Mouse (Mus musculus) left cerebral cortex, postnatal 25 days (tissue): ENCODE data around the gene Magohb. TPM values are rescaled to one million over a fixed set of nuclear protein-coding genes. Genes with fewer than 3 reads are reported as not detected.
A peak's percentile ranks its signal among the peaks of the same experiment; 100 is the strongest.
"Not testable (repeated sequence)": the region's sequence is repeated elsewhere in the genome, so short reads cannot be mapped to it uniquely, and the experiment has no call there.

Experiments used
- DNase-seq, 2 experiments: peaks; one replicate each; pipeline ENCODE4 v3.0.0; 2022; ENCODE audit warnings: low spot score in 2 of 2, mixed read lengths in 1 of 2
- intact Hi-C: fragments of 180-260 bp; cut with DNase I; formaldehyde crosslinking; loops from one replicate; pipeline ENCODE4 v1.15.1; 2025
- total RNA-seq, 2 experiments: library from RNA; stranded (reverse); gene quantifications; 2 replicates each; pipeline ENCODE4 v1.2.3; 2021

The Magohb gene
- total RNA-seq: 1 to 10 TPM; 6.1 to 8.5 TPM

- intact Hi-C loops: loop anchor here (5.0 to 10.0 kb wide), 3 partner anchors 59 to 1718 kb away; partner anchors contain the start of genes Klre1 and Styk1
Observed at GRCm38 (mm10) chr6:131292991-131293788, at the start of gene Magohb. Gene Magohb (minus strand): TSS chr6:131293244.

GRCm38 (mm10) chr6:131340082-131340481 is 47.0 kb upstream of the Magohb start:
- no peak for DNase-seq
- intact Hi-C loops: no loop called here

More at GRCm38 (mm10) chr6:131292991-131293788, at the start of gene Magohb:
- peak; percentile 82 to 86 for DNase-seq

- intact Hi-C loops: no loop called here
Observed at GRCm38 (mm10) chr6:131339309-131339708, 46.3 kb upstream of the Magohb start.

GRCm38 (mm10) chr6:131338787-131339186 is 45.7 kb upstream of the Magohb start:
- intact Hi-C loops: no loop called here
- no peak for DNase-seq

More at GRCm38 (mm10) chr6:131339309-131339708, 46.3 kb upstream of the Magohb start:
- no peak for DNase-seq

GRCm38 (mm10) chr6:131327076-131327475 is 34.0 kb upstream of the Magohb start:
- DNase-seq: no peak
- intact Hi-C loops: no loop called here

- no peak for DNase-seq
- intact Hi-C loops: no loop called here
Observed at GRCm38 (mm10) chr6:131321854-131322639, 29.0 kb upstream of the Magohb start.

DNA sequence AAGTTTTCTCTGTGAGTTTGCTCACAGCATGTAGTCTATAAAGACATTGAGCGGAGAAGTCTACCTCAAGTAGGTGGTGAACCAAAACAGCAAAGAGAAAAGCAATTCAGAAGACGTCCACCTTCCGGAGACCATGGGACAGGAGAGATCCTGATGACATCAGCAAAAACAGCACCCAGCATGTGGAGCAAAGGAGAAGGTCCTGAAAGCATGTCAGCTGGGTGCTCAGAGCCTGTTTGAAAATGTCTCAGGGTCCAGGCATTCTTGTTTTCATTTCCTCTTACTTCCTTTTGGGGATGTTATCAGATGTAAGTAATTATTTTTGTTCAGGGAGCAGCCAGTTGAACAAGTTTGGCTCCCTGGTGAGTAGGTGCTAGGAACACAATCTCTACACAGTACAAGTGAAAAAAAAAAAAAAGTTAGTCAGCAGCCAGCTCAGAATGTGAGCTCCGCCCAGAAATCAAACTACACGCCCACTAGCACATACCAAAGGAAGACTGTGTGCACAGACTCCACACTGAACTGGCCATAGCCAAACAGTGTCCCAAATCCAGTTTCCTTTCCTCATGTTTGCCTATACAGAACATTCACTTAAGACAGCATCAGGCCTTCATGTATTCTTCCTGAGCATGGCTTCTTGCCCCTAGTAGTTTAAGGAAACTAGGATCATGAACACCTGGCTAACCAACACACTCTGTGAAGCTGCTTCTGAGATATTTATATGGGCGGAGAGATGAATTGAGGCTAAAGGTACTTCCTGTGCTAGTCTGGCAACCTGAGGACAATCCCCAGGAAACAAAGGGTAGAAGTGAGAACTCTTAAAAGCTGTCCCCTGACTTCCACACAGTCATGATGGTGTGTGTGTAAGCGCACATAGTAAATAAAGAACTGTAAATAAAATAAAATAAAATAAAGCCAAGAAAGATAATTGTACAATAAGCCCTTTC is 23.4 kb upstream of the Magohb start:
- DNase-seq: no peak
- intact Hi-C loops: no loop called here

GRCm38 (mm10) chr6:131308031-131308430 is 15.0 kb upstream of the Magohb start:
- DNase-seq: no peak
- intact Hi-C loops: no loop called here

DNA sequence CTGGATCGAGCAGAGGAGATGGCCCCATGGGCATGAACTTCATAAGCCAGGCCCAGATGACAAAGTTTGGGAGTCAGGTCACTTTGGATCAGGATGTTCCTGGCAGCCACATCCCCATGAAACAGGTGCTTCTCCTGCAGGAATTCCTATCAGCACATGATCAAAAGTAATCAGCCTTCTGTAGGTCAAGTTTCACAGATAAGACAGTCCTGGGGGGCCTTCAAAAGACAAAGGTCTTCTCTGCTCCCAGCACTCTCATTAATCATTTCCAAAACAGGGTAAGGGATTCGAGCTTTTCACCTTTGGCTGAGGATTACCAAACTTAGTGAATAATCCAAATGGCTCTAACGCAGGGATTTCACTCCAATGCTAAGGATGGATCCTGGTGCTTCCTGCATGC is 11.7 kb upstream of the Magohb start:
- intact Hi-C loops: no loop called here
- DNase-seq: no peak

DNA sequence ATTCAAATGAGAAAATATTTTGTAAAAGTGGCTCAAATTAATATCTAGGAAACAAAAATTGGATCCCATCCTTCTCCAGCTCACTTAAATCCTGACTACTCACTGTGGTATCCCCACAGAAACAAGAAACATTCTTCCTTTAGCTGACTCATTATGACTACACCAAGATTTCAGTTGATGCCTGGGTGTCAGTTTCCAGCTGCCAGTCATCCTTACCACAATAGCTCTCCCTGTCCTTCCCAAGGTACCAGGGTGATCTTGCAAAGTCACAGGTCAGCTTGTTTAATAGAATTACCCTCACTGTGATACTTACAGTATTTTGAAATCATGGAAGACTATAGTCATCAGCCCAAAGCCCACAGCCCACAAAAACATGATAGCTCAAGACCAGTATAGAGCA is 5.5 kb upstream of the Magohb start:
- intact Hi-C loops: loop anchor here (10.0 kb wide), 1 partner anchor 1724 kb away; the partner anchor contains the start of gene Klre1

DNA sequence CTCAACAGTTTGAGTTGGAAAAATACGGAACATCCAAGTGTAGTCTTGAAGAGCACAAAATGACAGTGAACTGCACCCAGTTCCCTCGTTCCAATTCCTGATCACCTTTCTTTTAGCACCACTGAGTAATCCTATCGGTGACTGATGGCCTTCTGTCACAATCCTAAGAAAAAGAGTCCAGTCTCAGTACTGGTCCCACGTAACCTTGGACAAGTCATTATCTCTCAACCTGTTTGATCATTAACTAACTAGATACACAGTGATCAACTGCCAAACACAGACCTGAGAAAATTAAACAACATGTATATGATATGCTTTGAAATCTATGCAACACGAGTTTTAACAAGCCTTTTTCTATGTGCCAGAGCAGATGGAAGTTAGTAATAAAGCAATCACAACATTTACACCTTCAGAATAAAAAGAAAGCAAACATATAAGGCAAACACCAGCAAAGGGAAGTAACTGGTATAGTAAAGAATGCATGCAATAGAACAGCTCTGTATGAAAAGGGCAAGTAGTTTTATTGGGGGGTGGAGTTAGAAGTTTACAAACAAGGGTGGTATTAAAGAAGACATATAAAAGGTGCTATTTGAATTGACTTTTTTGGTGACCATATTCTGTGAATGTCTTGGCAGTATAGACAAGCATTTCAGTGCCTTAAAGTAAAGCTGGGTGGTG is 1.5 kb upstream of the Magohb start:
- intact Hi-C loops: loop anchor here (5.0 to 10.0 kb wide), 3 partner anchors 58 to 1720 kb away; partner anchors contain the start of genes Klre1 and Styk1
- DNase-seq: no peak

More for the DNA sequence above, 5.5 kb upstream of the Magohb start:
- DNase-seq: no peak

GRCm38 (mm10) chr6:131293916-131294315 is 872 bp upstream of the Magohb start:
- DNase-seq: no peak
- intact Hi-C loops: loop anchor here (5.0 to 10.0 kb wide), 3 partner anchors 58 to 1719 kb away; partner anchors contain the start of genes Klre1 and Styk1

- intact Hi-C loops: loop anchor here (5.0 to 10.0 kb wide), 3 partner anchors 60 to 1718 kb away; partner anchors contain the start of genes Klre1 and Styk1
- peak in 1 of 2 experiments; percentile 19 for DNase-seq
Observed at GRCm38 (mm10) chr6:131292276-131292990, 611 bp downstream of the Magohb start.

GRCm38 (mm10) chr6:131290430-131290829 is 2.6 kb downstream of the Magohb start:
- intact Hi-C loops: loop anchor here (5.0 to 10.0 kb wide), 3 partner anchors 62 to 1716 kb away; partner anchors contain the start of genes Klre1 and Styk1
- DNase-seq: peak in 1 of 2 experiments; percentile 18

GRCm38 (mm10) chr6:131278160-131278559 is 14.9 kb downstream of the Magohb start:
- intact Hi-C loops, DNase-seq: not testable (repeated sequence)

DNA sequence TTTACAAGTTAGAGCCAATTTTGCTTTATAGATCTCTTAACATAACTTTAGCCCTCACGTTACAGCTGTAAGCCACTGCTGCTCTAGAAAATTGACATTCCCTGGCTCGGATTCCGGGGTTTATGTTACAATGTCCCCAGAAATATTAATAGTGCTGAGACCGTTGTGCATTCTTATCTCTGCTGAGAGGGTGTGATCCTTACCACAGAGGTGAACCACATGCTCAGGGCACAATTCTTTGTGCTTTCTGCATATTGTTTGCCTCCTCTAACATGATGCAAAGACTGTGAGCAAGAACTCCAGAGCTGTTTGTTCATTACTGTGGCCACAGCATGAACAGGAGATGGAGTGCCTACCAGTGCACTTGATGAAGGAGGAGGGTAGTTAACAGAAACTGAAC is 16.4 kb downstream of the Magohb start:
- DNase-seq: no peak
- intact Hi-C loops: no loop called here

DNA sequence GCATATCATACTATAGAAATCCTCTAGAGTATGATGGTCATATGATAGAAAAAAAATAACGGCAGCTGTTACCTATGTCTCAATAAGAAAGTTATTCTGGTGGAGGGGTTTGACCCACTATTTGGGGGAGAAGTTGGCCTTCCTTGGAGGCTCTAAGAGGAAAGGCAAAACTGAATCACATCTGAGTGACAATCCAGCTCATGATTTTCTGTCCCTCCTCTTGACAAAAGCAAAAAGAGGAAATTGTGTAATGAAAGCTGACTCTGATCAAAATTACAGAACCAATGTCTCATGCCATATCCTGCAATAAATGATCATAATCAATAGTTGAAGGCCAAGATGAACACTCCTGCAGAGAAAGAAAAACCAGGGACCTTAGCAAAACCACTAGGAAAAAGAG is 20.7 kb downstream of the Magohb start:
- intact Hi-C loops: no loop called here
- DNase-seq: no peak

- intact Hi-C loops: no loop called here
- DNase-seq: no peak
Observed at GRCm38 (mm10) chr6:131270312-131270711, 22.7 kb downstream of the Magohb start.
